Mouse (Mus musculus): Measurements from ENCODE around the gene Tctn1. TPM values are rescaled to one million over a fixed set of nuclear protein-coding genes. Genes with fewer than 3 reads are reported as not detected.

Tctn1 gene
- total and polyA plus RNA-seq, 3 experiments, result 3.8 to 6.0 TPM; not detected in 1

- no peaks in the 10 kb centered on the region for H3K9me3 ChIP-seq (replicated peaks; ENCODE audit: insufficient read depth, low read length)
- no peaks in the 10 kb centered on the region for H3K36me3 ChIP-seq (ENCODE audit: control insufficient read depth in 1 of 2, insufficient read depth in 2 of 2, low read length in 2 of 2)
- TF ChIP-seq RCOR1 (IDR thresholded peaks at IDR 0.05; ENCODE audit: low read depth, low read length), result no peak
- TF ChIP-seq POLR2A (IDR thresholded peaks at IDR 0.05; ENCODE audit: control insufficient read depth in 1 of 2, insufficient read depth in 1 of 2, low read depth in 1 of 2, low read length in 2 of 2, poor library complexity in 1 of 2), result no peak
- TF ChIP-seq NRF1 (IDR thresholded peaks at IDR 0.05; ENCODE audit: insufficient read depth, low read depth, low read length, poor library complexity, severe bottlenecking), result no peak
- no peak for TF ChIP-seq HCFC1 (IDR thresholded peaks at IDR 0.05; ENCODE audit: low read depth, low read length)
- no peak for TF ChIP-seq ELF1 (IDR thresholded peaks at IDR 0.05; ENCODE audit: low read depth, low read length)
- TF ChIP-seq CHD1 (IDR thresholded peaks at IDR 0.05; ENCODE audit: low read depth, low read length), result no peak
- TF ChIP-seq POLR2AphosphoS5 (IDR thresholded peaks at IDR 0.05; ENCODE audit: borderline replicate concordance, low read depth, low read length), result no peak
- no peak for TF ChIP-seq EP300 (IDR thresholded peaks at IDR 0.05; ENCODE audit: low read depth in 1 of 2, low read length in 2 of 2)
- no peak for TF ChIP-seq TBP (IDR thresholded peaks at IDR 0.05; ENCODE audit: low read depth, low read length)
- TF ChIP-seq CTCF (IDR thresholded peaks at IDR 0.05 in 2 of 3, conservative IDR thresholded peaks at IDR 0.05 in 1 of 3; ENCODE audit: control insufficient read depth in 1 of 3, insufficient read depth in 1 of 3, low read depth in 2 of 3, low read length in 3 of 3, poor library complexity in 1 of 3, severe bottlenecking in 1 of 3), result no peak
- no peak for TF ChIP-seq NELFE (IDR thresholded peaks at IDR 0.05; ENCODE audit: low read depth, low read length)
- no peak for TF ChIP-seq MYC (IDR thresholded peaks at IDR 0.05; ENCODE audit: low read depth, low read length)
- H3K27ac ChIP-seq (ENCODE audit: control insufficient read depth, low read depth, low read length), result no peak overlapping the region
- DNase-seq (ENCODE audit: low read depth, low spot score), result no peak
- no peak overlapping the region for H3K4me3 ChIP-seq (ENCODE audit: control insufficient read depth in 1 of 2, insufficient read depth in 1 of 2, low read depth in 2 of 2, low read length in 2 of 2)
- no peaks in the 10 kb centered on the region for H3K27me3 ChIP-seq (ENCODE audit: control insufficient read depth in 1 of 2, insufficient read depth in 2 of 2, low read length in 2 of 2)
- no peaks in the 10 kb centered on the region for H3K79me2 ChIP-seq (ENCODE audit: control insufficient read depth, insufficient read depth, low read length, poor library complexity)
- no peak overlapping the region for H3K9ac ChIP-seq (ENCODE audit: control insufficient read depth, low read depth, low read length, poor library complexity, severe bottlenecking)
- H3K4me1 ChIP-seq (ENCODE audit: control insufficient read depth in 1 of 2, insufficient read depth in 2 of 2, low read length in 2 of 2), result no peaks in the 10 kb centered on the region
Measured at GRCm38 (mm10) chr5:122249281-122249680, 15.0 kb downstream of the Tctn1 start.

- H3K9me3 ChIP-seq (replicated peaks; ENCODE audit: insufficient read depth, low read length), result no peaks in the 10 kb centered on the region
- no peaks in the 10 kb centered on the region for H3K4me1 ChIP-seq (ENCODE audit: control insufficient read depth in 1 of 2, insufficient read depth in 2 of 2, low read length in 2 of 2)
- no peaks in the 10 kb centered on the region for H3K27me3 ChIP-seq (ENCODE audit: control insufficient read depth in 1 of 2, insufficient read depth in 2 of 2, low read length in 2 of 2)
- no peaks in the 10 kb centered on the region for H3K79me2 ChIP-seq (ENCODE audit: control insufficient read depth, insufficient read depth, low read length, poor library complexity)
- H3K4me3 ChIP-seq (ENCODE audit: control insufficient read depth in 1 of 2, insufficient read depth in 1 of 2, low read depth in 2 of 2, low read length in 2 of 2), result no peak overlapping the region
- no peak overlapping the region for H3K9ac ChIP-seq (ENCODE audit: control insufficient read depth, low read depth, low read length, poor library complexity, severe bottlenecking)
- no peak for DNase-seq (ENCODE audit: low read depth, low spot score)
- TF ChIP-seq GABPA (IDR thresholded peaks at IDR 0.05; ENCODE audit: low read depth, low read length) (no peak), USF2 (IDR thresholded peaks at IDR 0.05; ENCODE audit: borderline replicate concordance in 1 of 2, insufficient read depth in 1 of 2, low read depth in 1 of 2, low read length in 2 of 2) (no peak)
- no peaks in the 10 kb centered on the region for H3K36me3 ChIP-seq (ENCODE audit: control insufficient read depth in 1 of 2, insufficient read depth in 2 of 2, low read length in 2 of 2)
- H3K27ac ChIP-seq (ENCODE audit: control insufficient read depth, low read depth, low read length), result no peak overlapping the region
Measured at GRCm38 (mm10) chr5:122247934-122248333, 16.3 kb downstream of the Tctn1 start.

GRCm38 (mm10) chr5:122247529-122247928 is 16.7 kb downstream of the Tctn1 start:
- H3K27ac ChIP-seq (ENCODE audit: control insufficient read depth, low read depth, low read length), result no peak overlapping the region
- no peaks in the 10 kb centered on the region for H3K36me3 ChIP-seq (ENCODE audit: control insufficient read depth in 1 of 2, insufficient read depth in 2 of 2, low read length in 2 of 2)
- no peak overlapping the region for H3K4me3 ChIP-seq (ENCODE audit: control insufficient read depth in 1 of 2, insufficient read depth in 1 of 2, low read depth in 2 of 2, low read length in 2 of 2)
- no peak overlapping the region for H3K9ac ChIP-seq (ENCODE audit: control insufficient read depth, low read depth, low read length, poor library complexity, severe bottlenecking)
- H3K79me2 ChIP-seq (ENCODE audit: control insufficient read depth, insufficient read depth, low read length, poor library complexity), result no peaks in the 10 kb centered on the region
- DNase-seq (ENCODE audit: low read depth, low spot score), result no peak
- H3K27me3 ChIP-seq (ENCODE audit: control insufficient read depth in 1 of 2, insufficient read depth in 2 of 2, low read length in 2 of 2), result no peaks in the 10 kb centered on the region
- no peaks in the 10 kb centered on the region for H3K9me3 ChIP-seq (replicated peaks; ENCODE audit: insufficient read depth, low read length)
- no peaks in the 10 kb centered on the region for H3K4me1 ChIP-seq (ENCODE audit: control insufficient read depth in 1 of 2, insufficient read depth in 2 of 2, low read length in 2 of 2)
- TF ChIP-seq TCF12 (IDR thresholded peaks at IDR 0.05; ENCODE audit: low read depth, low read length) (no peak), MYB (IDR thresholded peaks at IDR 0.05; ENCODE audit: low read depth, low read length) (no peak), POLR2AphosphoS2 (IDR thresholded peaks at IDR 0.05; ENCODE audit: low read length) (no peak), MAX (IDR thresholded peaks at IDR 0.05; ENCODE audit: low read length) (no peak), TBP (IDR thresholded peaks at IDR 0.05; ENCODE audit: low read depth, low read length) (no peak), ZKSCAN1 (IDR thresholded peaks at IDR 0.05; ENCODE audit: low read depth, low read length) (no peak), GABPA (IDR thresholded peaks at IDR 0.05; ENCODE audit: low read depth, low read length) (no peak)

Measured in MEL (cell line).